Mouse (Mus musculus): ENCODE data around the gene Snrk.

Snrk gene
- long read RNA-seq, experiment 1, full-length matches to known transcripts: 18 of 76 reads
- long read RNA-seq, experiment 1, partial matches to known transcripts: 2 of 76 reads
- long read RNA-seq, experiment 1, other reads (novel, unspliced or antisense): 56 of 76 reads
- long read RNA-seq, experiment 2, full-length matches to known transcripts: 26 of 77 reads
- long read RNA-seq, experiment 2, partial matches to known transcripts: 1 of 77 reads
- long read RNA-seq, experiment 2, other reads (novel, unspliced or antisense): 50 of 77 reads

DNA sequence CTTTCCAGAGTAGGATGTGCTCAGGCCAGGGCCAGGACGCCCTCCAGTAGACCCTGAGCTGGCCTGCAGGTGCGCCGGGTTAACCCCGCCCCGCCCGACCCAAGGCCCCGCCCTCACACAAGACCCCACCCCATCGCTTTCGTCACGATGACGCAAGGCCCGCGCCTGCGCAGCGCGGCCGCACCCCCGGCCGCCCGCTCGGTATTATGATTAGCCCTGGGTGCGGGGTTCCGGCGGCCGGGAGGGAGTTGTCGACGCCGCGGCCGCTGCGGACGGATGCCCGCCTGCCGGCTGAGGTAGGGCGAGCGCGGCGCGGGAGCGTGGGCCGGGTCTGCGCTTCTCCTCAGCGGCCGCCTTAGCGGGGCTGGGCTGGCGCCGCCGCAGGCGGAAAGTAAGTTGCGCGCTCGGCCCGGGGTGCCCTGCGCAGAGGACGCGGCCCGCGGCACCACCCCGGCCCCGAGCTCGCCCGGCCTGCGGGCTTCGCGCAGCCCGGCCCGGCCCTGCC, at the start of gene Snrk:
Gene Snrk (plus strand): TSS at position 155 of the 505 bp plus-strand sequence.
- intact Hi-C loops (cut with DNase I): loop anchor here (5.0 kb wide), 1 partner anchor 50 kb away; no protein-coding TSS in a partner anchor

DNA sequence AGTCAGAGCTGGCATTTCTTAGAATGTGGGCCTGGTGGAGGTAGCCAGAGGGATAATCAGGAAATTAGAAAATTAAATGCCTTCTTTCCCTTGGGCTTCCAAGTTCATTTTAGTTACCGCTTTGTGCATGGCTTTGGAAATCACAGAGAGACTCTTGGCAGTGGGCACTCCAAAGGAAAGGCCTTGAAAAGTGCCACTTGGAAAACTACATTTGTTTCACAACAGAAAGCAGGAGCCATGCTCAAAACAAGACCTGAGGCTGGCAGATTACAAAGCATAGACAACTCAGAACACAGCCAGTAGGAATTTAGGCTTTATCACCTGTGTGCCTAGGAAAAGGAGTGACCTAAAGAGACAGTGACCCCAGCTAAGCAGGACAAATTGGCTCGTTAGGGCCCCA, 49.4 kb upstream of the Snrk start:
- intact Hi-C loops (cut with DNase I): loop anchor here (5.0 kb wide), 1 partner anchor 50 kb away; the partner anchor contains the start of gene Snrk

DNA sequence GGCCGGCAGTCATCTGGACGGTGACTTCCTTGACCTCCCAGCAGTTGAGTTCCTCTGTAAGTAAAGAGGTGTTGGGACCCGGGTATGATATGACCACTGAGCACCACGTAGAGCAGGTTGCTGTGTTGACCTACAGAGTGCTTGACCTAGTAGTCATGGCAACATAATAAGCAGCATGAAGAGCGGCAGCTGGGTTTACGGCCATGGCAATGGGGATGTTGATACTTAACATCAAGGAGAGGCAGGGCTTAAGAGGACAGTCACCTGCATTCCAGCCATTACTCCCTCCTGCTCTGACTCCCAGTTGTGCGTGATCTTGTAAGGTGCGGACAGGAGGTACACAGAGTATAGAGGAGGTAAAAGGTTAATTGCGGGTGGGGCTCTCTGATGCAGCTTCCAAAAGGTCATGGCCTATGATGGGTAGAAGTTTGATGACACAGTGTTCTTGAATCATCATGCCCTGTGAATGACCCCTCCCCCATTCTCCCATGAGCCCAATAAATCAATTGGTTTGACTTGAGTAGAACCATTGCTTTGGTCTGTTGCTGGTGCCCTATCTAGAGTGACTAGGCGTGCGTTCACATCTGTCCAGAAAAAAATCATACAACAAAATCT, 47.4 kb upstream of the Snrk start:
- intact Hi-C loops (cut with DNase I): loop anchor here (5.0 kb wide), 1 partner anchor 48 kb away; the partner anchor contains the start of gene Snrk

DNA sequence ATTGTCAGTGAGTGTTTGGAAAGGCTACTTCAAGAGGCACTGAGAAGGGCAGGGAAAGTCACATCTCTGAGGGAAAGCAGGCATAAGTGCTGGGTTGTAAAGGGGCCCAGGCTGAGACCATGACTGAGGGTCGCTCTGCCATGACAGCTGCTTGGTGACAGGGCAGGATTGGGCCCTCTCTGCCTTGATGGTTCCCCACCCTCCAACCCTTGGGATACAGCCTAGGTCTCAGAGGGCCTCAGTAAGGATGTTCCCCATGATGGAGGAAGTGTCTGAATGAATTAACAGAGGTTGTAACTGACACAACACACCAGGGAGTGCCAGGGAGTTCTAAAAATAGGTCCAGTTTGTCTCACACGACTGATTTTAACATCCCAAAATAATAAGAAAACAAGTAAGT, 43.1 kb upstream of the Snrk start:
- intact Hi-C loops (cut with DNase I): no loop called here

DNA sequence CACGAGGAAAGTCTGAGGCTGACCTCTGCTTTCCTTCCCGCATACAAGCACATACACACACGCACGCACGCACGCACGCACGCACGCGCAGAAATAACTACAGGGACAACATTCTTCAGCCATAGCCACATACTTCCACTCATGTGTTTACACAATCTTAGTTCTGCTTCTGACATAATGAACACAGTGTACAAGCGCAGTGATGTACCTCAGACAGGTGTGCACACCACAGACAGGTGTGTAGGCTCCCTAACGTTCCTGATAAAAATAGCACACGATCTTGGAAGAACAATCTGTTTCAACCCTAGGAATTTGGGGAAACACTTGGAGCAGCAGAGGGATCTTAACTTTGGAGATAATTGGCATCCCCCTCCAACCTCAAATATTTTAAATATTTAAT, 42.5 kb upstream of the Snrk start:
- intact Hi-C loops (cut with DNase I): no loop called here

DNA sequence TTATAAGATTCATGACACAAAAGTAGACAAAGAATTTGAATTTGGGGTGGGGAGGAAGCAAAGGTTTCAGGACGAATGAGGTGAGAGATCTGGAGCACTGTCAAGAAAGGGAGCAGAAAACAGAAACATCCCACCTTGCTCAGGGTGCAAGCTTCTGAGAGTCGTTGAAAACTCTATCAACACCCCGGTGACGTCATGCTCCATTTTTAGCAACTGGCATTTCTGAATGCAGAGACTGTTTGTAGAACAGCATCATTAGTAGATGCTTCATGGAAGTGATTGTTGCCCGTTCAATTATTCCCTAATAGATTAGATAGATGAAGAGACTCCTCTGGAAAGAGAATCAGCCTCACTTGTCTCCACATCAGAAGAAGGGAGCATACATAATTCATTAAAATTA, 38.6 kb upstream of the Snrk start:
- intact Hi-C loops (cut with DNase I): no loop called here

DNA sequence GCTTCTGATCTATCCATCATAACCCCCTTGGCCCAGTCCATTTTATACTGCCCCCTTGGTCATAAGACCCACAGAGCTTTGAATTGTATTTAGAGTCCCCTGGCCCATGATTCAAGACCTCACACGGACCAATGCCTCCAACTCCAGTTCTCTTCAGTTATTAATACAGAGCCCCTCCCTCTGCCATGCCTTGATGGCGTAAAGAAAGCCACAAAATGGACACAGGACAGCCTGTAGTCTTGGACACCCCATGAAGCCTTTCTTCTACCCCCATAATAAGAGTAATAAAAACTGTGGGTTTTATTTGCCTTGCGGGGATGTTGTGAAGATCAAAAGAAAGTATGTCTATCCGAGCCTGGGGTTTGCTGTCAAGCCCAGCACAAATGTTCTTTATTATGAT, 33.4 kb upstream of the Snrk start:
- intact Hi-C loops (cut with DNase I): no loop called here

DNA sequence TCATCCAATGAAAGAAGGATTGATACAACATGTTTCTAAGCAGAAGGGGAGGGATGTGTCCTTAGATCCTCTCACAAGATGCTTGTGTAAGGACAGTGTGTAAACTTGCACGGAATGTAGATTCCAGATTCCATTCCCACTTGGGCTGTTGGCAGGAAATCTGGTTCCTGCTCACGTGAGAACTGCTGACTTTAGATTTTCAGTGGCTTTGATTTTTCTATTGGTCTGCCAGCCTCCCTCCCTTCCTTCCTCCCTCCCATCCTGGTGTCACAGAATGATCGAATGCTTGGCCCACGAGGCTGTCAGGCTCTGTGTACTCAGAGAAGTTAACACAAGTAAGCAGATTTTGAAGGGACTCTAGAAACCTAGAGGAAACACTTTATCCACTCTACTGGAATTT, 32.9 kb upstream of the Snrk start:
- intact Hi-C loops (cut with DNase I): no loop called here

DNA sequence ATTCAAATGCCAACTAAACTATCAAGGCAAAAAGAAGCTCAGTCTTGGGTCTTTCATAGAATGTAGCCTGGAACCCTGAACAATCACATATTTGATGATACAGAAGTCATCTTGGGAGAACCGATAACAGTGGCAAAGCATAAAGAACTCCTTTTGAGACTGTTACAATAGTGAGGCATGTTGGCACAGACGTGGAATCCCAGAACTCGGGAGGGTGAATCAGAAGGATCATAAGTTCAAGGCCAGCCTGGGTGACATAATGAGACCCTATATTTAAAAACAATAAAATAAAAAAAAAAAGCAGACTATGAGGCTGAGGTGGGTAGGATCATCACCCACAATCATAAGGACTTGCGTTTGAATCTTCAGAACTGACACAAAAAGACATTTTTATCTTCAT, 32.4 kb upstream of the Snrk start:
- intact Hi-C loops (cut with DNase I): no loop called here

DNA sequence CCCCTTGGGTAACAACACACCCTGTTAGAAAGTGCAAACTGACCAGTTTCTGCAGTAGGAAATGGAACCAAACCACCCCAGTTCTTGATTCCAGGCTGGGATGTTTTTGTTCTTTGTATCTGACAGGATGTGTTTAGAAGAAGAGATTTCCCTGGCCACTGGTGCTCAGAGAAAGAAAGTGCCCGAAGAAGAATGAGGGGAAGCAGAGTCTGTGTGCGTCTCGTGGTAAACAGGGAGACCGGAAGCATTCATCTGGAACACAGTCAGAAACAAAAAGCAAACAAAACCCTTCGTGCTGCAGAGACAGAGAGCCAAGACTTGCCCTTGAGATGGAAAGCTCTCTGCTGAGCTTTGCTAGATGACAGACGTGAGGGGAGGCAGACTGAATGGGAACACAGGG, 32.0 kb upstream of the Snrk start:
- intact Hi-C loops (cut with DNase I): no loop called here

DNA sequence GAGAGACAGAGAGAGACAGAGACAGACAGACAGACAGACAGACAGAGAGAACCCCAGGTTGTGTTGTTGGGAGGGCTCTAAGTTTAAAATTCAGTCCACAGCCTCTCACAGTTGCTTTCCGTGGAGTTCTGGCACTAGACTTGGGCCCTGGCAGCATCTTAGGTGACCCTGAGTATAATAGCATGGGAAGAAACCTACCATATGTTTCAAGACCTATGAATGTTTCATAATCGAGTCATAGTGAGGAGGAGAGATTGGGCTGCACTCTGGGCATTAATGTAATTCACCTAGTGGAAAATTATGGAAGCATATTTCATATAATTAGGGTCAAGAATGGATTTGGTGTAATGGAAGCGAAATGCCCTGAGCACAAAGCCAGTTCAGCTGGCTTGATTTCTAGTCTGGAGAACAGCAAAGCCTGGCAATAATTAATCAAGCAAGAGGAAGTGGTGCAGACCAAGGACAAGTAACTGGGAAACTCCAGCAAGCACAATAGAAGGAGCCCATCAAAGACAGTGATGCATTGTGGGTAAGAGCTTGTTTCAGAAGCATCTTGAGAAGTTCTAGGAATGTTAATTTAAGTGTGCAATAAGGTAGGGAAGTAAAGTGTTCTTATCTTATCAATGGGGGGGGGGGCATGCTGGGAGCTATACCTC, 31.4 kb upstream of the Snrk start:
- intact Hi-C loops (cut with DNase I): no loop called here

DNA sequence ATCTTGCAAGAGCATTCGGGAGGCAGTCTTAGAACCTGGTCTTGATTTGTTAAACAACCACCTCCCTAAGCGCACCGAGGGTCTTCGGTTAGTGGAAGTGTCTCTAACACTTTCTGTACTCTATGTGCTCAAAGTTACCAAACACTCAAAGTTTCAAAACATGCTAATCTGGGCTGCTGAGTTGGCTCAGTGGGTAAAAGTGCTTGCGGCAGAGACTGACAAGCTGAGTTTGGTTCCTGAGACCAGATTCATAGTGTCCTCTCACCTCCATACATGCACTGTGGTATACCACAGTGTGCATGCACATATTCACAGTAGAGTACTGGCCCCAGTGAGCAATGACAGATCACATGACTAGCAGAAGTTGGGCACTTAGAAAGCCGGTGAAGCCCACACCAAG, 30.0 kb upstream of the Snrk start:
- intact Hi-C loops (cut with DNase I): no loop called here

DNA sequence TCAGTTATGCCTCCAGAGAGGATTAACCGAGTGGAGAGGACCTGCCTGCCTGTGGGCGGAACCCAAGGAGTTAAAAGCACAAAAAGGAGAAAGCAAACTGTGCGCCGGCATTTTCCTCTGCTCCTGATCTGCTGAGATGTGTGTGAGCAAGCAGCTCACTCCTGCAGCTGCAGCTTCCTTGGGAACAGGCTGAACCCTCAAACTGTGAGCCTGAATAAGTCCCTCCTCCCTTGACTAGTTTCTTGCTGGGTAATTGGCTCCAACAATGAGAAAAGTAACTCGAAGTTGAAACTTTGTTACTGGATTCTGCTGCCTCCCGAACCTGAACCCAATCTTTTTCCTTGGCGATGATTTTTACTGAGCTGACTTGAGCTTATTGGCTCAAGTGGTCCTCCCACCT, 25.9 kb upstream of the Snrk start:
- intact Hi-C loops (cut with DNase I): no loop called here

DNA sequence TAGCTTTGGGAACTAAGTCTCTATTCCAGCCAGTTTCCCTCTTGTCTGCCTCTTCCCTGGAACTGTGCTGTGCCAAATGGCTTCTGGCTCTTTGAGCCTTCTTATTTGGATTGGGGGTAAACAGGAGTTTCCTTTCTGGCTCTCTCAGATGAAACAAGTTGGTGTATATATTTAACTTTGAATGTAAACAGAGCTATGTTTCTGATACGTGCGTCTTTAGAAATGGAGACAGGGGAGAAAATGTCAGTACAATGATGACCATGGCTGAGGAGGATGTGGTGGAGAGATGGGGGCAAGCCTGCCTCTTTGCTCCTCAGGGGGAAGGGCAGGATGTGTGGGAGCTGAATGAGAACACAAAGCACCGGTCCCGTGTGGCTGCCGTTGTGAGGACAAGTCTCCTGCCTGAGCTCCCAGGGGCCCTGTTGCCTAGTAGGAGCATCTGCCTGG, 25.3 kb upstream of the Snrk start:
- intact Hi-C loops (cut with DNase I): loop anchor here (2.0 kb wide), 1 partner anchor 15 kb away; no protein-coding TSS in a partner anchor

DNA sequence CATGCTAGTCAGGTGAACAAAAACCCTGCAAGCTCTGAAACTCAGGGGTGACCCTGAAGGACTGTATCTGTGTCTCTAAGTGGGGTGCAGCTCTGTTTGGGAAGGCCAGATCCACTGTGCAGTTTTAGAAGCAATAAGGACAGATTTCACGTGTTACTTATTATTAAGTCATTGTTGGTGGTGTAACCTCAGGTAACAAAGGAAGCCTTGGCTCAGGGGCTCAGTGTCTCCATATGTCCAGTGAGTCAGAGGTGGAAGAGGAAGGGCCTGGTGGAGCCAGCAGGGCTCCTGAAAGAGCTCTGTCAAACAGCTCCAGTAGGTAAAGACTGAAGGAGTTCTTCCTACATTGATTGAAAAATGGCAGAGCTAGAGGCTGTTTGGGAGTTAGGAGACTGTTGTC, 22.9 kb upstream of the Snrk start:
- intact Hi-C loops (cut with DNase I): no loop called here

DNA sequence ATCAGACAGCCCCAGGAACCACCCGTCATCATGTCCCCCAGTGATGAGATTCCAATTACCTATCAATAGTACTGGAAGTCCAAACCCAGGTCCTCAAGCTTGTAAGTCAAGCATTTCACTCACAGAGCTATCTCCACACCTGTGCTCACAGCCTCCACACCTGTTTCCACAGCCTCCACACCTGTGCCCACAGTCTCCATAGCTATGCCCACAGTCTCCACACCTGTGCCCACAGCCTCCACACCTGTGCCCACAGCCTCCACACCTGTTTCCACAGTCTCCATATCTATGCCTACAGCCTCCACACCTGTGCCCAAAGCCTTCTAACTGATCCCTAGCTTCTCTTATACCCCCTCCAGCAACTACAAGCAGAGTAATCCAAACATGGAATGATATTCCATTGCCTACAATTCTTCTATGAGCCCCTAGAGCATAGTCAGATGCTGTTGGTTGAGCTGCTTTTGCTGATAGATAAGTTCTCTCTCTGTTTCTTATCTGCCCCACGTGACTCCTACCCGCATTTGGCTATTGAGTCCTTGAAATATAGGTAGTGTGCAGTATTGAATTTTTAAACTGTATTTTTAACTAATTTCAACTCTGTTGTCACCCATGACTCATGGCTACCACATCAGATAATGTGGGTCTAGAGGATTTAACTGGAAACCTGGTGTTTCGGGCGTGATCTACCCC, 20.1 kb upstream of the Snrk start:
- intact Hi-C loops (cut with DNase I): no loop called here

DNA sequence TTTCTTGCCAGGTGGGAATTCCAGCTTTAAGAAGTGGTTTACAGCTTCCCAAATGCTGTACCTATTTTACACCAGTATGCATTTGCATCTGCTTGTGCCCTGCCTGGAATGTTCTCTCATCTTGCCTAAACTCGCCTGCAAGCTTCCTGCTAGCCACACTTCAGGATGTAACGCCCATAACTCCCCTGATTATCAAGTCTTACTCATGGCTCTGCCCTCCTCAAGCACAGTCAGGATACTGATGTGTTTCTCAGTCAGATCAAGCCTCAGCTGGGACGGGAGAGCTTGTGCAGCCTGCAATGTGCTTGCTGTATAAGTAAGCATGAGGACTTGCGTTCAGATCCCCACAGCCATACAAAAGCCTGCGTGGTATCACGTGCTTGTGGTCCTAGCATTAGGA, 19.5 kb upstream of the Snrk start:
- intact Hi-C loops (cut with DNase I): no loop called here

DNA sequence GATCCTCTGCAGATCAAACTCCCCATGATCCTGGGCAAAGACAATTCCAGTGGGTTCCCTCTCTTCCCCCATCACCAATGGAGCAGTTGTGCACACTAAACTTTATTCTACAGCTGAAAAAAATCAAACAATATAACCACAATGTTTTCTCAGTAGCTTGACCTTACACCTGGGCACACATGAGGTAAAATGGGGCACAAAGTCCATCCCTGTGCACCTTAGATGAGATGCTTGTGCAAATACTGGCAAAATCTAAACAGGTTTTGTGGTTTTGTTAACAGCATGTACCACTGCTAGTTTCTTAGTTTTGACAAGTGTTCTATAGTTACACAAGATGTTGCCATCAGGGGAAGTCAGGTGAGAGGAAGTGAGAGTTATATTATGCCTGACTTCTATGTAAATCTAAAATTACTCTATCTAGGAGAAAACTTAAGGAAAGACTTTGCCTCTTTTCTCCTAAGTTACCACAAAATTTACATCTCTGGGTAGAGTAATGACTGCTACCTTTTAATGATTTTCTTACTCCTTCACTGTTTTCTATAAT, 16.4 kb upstream of the Snrk start:
- intact Hi-C loops (cut with DNase I): no loop called here

DNA sequence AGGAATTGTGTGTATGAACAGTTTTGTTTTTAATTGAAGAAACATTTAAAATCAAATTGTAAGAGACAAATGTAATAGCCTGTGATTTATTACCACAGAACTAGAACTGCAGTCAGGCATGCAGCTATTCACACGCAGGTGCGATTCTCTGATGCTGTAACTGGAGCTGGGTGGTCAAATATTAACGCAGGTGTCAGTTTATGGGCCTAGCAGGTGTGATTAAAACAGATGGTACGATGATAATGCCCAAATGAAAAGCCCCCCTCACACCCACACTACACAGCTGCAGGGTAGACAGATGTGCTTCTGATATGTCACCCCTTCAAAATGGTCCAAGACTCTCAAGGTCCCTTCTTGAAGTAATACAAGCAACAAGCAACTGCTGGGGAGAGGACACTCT, 15.9 kb upstream of the Snrk start:
- intact Hi-C loops (cut with DNase I): no loop called here

DNA sequence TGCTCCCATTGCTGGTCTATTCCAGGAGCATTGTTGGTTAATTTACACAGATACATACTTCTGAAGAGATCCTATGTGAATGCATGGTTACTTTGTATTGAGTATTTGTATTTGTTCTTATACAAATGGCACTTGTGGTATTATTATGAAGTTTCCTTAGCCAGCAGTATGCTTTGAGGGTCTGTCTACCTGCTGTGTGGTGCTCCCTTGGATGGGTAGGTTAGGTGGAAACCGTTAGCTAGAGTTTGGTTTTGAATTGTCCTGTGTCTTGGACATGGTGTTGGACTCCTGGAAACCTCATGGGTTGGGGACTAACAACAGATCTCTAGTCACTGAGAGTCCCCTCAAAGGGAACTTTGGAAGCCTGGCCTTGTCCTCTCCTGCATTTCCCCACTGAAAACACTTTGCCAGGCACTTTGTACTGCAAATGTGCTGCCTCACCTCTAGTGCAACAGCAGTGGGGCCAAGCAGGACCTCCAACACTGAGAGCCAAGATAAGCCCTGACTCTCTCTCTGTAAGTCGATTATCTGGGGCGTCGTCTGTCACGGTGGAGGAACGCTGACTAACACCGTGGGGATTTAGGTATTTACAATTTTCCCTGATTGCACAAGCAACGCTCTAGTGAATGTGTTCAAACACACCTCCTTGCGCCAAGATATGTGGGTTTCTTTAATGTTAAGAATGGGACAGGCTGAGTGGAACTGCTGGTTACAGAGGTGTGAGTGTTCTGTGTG, 13.3 kb upstream of the Snrk start:
- intact Hi-C loops (cut with DNase I): no loop called here
